Mouse (Mus musculus): ENCODE measurements around the gene Mecr.

- TF ChIP-seq CTCF (IDR thresholded peaks at IDR 0.05; ENCODE audit: insufficient read depth, low read length) (no peak), POLR2A (IDR thresholded peaks at IDR 0.05; ENCODE audit: borderline replicate concordance, extremely low read depth, low read depth, low read length) (no peak)
Observed at GRCm38 (mm10) chr4:131854950-131855349, 11.7 kb downstream of the Mecr start.

Measured in lung, adult 2 months (tissue).